Mouse (Mus musculus) CD4-positive, CD25-positive, alpha-beta regulatory T cell, adult 4 months (primary cell): ENCODE data around the gene A230050P20Rik. TPM values are rescaled to one million over a fixed set of nuclear protein-coding genes. Genes with fewer than 3 reads are reported as not detected.
"Not testable (repeated sequence)": the region's sequence is repeated elsewhere in the genome, so short reads cannot be mapped to it uniquely, and the experiment has no call there.

Experiments
- ATAC-seq: one replicate; pipeline ENCODE4 v1.8.0; 2017
- polyA plus RNA-seq, 2 experiments: library from polyadenylated mRNA; unstranded; fragments of 100-300 nt; shearing (Covaris generic); gene quantifications; one replicate each; pipeline ENCODE4 v1.2.1; 2017

The A230050P20Rik gene
- 10 to 100 TPM; 13.8 to 24.3 TPM for polyA plus RNA-seq

DNA sequence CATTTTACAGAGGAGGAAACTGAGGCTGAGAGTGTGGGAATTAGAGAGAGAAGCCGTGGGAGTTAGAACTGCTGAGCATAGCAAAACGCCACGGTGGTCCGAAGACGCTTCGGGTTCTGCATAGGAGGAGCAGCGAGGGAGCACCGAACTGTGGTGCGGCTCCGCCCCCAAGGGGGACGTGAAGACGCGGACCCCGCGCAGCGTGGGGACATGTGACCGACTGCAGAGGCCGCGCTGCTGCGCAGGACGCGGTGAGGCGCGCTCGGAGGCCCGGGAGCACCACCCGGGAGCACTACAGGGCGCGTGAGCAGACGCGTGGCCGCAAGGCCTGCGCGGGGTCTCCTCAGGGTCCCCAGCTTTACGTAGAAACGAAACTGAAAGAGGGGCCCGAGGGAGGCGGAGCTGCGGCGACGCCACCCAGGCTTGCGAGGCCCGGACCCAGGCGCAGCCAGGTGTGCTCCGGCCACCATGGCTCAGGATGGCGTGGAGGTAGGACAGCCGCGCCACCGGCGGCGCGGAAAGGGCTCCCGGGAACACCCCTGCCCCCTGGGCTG lies at the start of gene A230050P20Rik:
Gene A230050P20Rik (plus strand): TSS at position 195 of the 554 bp plus-strand sequence.
- peak; percentile 74 for ATAC-seq

DNA sequence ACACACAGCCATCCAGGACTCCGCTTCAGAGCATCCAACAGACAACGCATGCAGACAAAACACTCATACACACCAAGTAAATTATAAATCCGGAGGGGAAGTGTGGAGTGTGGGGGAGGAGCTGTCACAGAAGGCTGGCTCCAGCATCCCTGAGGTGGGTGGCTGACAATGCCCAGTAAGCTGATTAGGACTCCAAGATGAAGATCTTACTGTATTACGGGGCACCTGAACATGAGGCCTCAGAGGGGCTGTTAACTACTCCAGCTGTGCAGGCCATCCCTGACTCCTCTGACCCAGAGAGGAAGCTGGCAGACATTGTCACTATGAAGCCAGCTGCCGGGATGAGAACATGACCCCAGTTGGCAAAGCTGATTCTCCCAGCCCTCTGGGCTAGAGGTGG lies 48.4 kb upstream of the A230050P20Rik start:
- no peak for ATAC-seq

DNA sequence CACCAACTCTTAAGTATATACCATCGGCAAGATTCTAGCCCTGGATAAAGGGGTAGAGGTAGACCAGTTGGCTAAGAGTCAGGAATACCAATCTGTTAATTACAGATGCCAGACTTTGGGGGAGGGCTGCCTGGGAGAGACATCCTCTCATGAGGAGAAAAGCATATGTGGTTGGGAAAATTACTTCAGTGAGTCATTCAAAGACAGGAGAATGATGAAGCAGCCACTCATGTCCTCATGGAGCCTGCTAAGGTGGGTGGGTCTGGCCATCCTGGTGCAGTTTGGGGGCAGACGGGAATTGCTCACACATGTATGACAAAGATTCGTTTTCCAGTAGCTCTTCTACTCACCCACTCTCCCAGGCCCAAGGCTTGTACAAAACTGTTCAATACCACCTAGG lies 45.6 kb upstream of the A230050P20Rik start:
- ATAC-seq = no peak

- ATAC-seq = no peak
These were observed 42.7 kb upstream of the A230050P20Rik start for GRCm38 (mm10) chr9:20825781-20826180.

- no peak for ATAC-seq
These were observed 40.3 kb upstream of the A230050P20Rik start for GRCm38 (mm10) chr9:20828127-20828526.

GRCm38 (mm10) chr9:20830901-20831643 lies 37.4 kb upstream of the A230050P20Rik start:
- ATAC-seq = no peak

GRCm38 (mm10) chr9:20834881-20835280 lies 33.6 kb upstream of the A230050P20Rik start:
- ATAC-seq = no peak

- not testable (repeated sequence) for ATAC-seq
These were observed 32.9 kb upstream of the A230050P20Rik start for GRCm38 (mm10) chr9:20835431-20835954.

DNA sequence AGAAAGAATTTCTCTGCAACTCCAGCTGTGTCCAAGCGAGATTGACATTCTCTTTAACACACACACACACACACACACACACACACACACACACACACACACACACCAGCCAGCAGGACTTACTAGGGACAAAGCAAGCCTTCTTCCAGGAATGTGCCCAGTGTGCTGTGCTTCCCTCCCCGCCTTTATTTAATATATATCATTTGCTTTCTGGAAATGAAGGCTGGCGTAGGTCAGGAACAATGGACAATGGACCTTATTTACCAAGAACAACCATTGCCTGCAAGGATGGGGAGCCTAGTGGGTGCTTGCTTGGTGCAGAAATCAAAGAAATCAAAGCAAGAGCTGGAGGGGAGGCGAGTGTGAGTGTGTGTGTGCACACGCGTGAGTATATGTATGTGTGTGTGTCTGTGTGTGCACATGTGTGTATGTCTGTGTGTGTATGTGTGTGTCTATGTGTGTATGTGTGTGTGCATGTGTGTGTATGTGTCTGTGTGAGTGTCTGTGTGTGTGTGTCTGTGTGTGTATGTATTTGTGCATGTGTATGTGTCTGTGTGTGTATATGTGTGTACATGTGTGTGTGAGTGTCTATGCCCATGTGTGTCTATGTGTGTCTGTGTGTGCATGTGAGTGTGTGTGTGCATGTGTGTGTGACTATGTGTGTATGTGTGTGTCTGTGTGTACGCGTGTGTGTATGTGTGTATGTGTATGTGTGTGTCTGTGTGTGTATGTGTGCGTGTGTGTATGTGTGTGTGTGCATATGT lies 31.1 kb upstream of the A230050P20Rik start:
- ATAC-seq = no peak

DNA sequence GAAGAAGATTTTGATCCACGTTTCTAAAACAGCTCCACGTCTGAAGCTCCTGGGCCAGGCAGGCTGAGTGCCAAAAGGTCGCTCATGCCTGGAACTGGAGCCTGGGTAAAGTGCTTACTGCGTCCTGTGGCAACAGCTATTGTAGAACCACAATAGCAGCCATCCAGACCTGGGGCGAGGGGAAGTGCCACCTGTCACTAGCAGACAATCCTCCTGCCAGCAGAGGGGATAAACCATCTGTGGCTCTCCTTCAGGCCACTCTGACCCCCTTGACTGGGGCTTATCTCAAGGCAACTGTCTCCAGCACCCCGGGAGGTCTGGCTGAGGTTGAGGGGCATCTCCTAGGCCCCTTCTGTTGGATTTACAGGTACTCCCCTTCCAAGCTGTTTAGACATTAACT lies 29.5 kb upstream of the A230050P20Rik start:
- no peak for ATAC-seq

GRCm38 (mm10) chr9:20842211-20842610 lies 26.2 kb upstream of the A230050P20Rik start:
- no peak for ATAC-seq

- no peak for ATAC-seq
These were observed 25.8 kb upstream of the A230050P20Rik start for GRCm38 (mm10) chr9:20842670-20843069.

GRCm38 (mm10) chr9:20850179-20850578 lies 18.3 kb upstream of the A230050P20Rik start:
- ATAC-seq = no peak

- ATAC-seq = no peak
These were observed 11.3 kb upstream of the A230050P20Rik start for GRCm38 (mm10) chr9:20857131-20857530.

DNA sequence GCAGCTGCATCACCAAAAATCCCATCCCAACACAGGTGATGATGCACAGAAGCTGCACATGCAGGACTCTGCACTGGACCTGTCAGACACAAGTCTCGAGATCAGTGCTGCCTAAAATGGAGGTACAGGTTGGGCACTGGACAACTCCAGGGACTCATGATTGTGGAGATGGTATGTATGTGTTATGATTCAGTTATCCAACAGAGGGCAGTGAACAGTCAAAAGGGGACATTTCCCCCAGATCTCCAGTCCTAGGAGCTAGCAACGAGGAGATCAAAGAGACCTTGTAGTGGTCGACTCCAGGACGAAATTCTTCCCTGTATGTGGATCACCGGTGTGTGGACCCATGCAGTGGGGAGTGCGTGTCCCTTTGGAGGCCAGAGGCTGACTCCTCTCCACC lies 8.5 kb upstream of the A230050P20Rik start:
- ATAC-seq = no peak

- no peak for ATAC-seq
These were observed 6.6 kb upstream of the A230050P20Rik start for GRCm38 (mm10) chr9:20861821-20862220.

DNA sequence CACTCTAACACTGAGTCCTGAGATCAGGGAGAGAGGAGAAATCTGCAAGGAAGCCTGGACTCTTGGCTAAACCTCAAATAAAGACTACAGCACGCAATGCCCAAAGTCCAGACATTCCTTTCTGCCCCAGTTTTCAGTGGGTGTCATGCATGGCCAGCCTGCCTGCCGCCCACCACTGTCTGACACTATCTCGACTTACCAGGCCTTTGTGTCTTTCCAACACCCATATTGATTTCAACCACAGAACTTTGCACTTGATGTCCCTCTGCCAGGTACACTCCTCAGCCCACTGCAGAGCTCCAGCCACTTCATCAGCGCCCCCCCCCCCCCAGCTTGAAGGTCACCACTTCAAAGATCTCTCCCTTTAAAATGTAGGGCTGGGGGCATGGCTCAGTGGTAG lies 6.2 kb upstream of the A230050P20Rik start:
- ATAC-seq = no peak

DNA sequence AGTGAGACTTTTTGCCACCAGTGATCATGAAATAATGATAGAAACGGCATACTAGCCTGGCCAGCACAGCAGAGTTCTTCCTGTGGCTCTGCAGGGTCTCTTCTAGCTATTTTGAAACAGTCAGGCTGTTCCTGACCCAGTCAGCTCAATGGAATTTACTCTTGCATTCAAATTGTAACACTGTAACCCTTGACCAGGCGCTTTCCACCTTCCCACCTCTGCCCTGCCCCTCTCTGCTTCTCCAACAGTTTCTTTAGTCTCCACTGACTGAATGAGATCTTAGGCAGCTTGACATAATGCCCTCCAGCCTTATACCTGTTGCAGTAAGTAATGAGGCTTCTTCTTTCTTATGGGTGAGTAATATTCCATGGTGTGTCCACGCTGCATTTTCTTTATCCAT lies 1.6 kb upstream of the A230050P20Rik start:
- no peak for ATAC-seq

GRCm38 (mm10) chr9:20869246-20869645 lies 804 bp downstream of the A230050P20Rik start:
- ATAC-seq = peak; percentile 37

DNA sequence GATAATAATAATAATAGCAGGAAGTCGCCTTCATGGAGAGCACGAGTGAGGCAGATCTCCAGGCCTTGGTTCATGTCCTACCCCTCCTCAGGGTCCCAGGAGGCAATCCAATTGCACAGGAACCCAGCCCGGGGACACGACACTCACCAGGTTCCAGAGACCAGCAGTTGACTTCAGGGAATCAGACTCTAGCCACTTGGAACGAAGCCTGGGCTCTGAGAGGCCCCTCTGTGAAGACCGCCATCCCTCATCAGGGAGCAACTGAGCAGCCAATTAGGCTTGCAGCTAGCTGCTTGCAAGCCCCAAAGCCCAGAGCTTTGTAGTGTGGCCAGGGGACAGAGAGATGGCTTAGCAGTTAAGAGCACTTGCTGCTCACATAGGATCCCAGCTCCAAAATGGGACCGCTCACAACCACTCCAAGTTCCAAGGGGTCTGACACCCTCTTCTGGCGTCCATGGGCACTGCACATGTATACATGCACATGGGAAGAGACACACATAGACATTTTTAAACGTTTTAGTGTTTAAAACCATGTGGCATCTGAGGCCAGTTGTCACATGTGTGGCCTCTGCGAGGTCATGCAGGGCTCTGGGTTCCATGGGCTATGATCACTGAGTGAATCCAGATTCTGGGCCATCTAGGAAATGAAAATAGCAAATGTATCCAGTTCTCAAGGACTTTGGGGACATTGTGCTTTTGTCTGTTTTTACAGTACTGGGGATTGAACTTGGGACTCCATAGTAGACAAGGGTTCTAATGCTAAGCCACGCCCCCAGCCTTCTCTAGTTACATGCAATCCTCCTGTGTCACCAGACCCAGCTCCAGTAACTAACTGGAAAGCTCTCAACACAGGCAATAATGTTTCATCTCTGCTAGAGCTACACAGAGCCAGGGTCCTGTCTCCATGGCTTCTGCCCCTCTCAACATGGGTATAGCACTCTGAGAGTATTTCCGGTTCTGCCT lies 2.0 kb downstream of the A230050P20Rik start:
- ATAC-seq = no peak

GRCm38 (mm10) chr9:20872991-20873390 lies 4.5 kb downstream of the A230050P20Rik start:
- no peak for ATAC-seq

DNA sequence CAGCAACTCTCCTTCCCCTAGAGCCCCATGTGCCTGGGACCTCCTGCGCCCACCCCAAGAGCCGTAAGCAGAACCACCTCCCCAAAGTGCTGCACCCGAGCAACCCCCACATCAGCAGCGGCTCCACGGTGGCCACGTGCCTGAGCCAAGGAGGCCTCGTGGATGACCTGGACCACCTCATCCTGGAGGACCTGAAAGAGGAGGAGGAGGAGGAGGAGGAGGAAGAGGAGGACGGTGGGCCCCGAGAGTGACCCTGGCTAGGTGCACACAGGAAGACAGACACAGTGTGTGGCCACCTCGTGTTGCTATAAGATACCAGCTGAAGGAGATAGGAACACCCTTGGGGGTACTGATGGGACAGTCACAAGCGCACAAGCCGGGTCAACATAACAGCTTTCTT lies 5.1 kb downstream of the A230050P20Rik start:
- ATAC-seq = no peak
